Mouse (Mus musculus) heart, adult 2 months (tissue): ENCODE data around the gene Eefsec. TPM values are rescaled to one million over a fixed set of nuclear protein-coding genes. Genes with fewer than 3 reads are reported as not detected.

Experiments
- DNase-seq, 2 experiments: peaks; one replicate each; pipeline ENCODE4 v3.0.0; 2021
- H3K27ac ChIP-seq: fragments of 200-600 bp; 2 replicates; pipeline ENCODE4 v1.8.1; 2022
- H3K27me3 ChIP-seq: fragments of 200-500 bp; 2 replicates; pipeline ENCODE4 v1.6.1; 2012; ENCODE audit warnings: mild to moderate bottlenecking, low read length, inconsistent platforms, mixed read lengths; ENCODE audit not compliant: control insufficient read depth, insufficient read depth
- H3K36me3 ChIP-seq: fragments of 200-500 bp; 2 replicates; pipeline ENCODE4 v1.6.1; 2012; ENCODE audit warnings: low read length, inconsistent platforms; ENCODE audit not compliant: control insufficient read depth, insufficient read depth
- H3K4me1 ChIP-seq: fragments of 200-500 bp; 2 replicates; pipeline ENCODE4 v1.6.1; 2011; ENCODE audit warnings: low read length; ENCODE audit not compliant: control insufficient read depth, insufficient read depth
- H3K4me3 ChIP-seq: fragments of 200-600 bp; 2 replicates; pipeline ENCODE4 v1.8.1; 2022
- H3K79me2 ChIP-seq: fragments of 200-500 bp; replicated peaks from 2 replicates; pipeline ENCODE4 v1.6.1; 2012; ENCODE audit warnings: mild to moderate bottlenecking, inconsistent platforms, low read length, moderate library complexity, mixed read lengths; ENCODE audit not compliant: control insufficient read depth, insufficient read depth
- H3K9ac ChIP-seq: fragments of 200-500 bp; 2 replicates; pipeline ENCODE4 v1.6.1; 2012; ENCODE audit warnings: low read depth, mild to moderate bottlenecking, control low read depth, inconsistent platforms, low read length, mixed read lengths
- CTCF ChIP-seq: fragments of 200-600 bp; IDR thresholded peaks from 2 replicates; pipeline ENCODE4 v1.8.1; 2022; ENCODE audit warnings: antibody characterized with exemption, mild to moderate bottlenecking, moderate library complexity
- EP300 ChIP-seq: fragments of 200-500 bp; IDR thresholded peaks from 2 replicates; pipeline ENCODE4 v1.6.1; 2011; ENCODE audit warnings: low read depth, low read length, control low read depth; ENCODE audit not compliant: insufficient read depth
- POLR2A ChIP-seq: fragments of 200-500 bp; IDR thresholded peaks from 2 replicates; pipeline ENCODE4 v1.6.1; 2011; ENCODE audit warnings: mild to moderate bottlenecking, low read depth, low read length, control low read depth; ENCODE audit not compliant: insufficient read depth
- WGBS: fragments of 180-500 bp; shearing (Covaris S2); methylation state at CpG from one replicate; pipeline ENCODE4 v1.1.7; 2018; 5-methylcytosine and 5-hydroxymethylcytosine counted together
- intact Hi-C: fragments of 180-260 bp; cut with DNase I; formaldehyde crosslinking; loops from one replicate; pipeline ENCODE4 v1.15.1; 2025
- polyA plus RNA-seq: library from polyadenylated mRNA; depleted of rRNA; stranded (reverse); fragments of >200 nt; gene quantifications from 2 replicates; pipeline ENCODE4 v1.2.3, GENCODE M21; 2012
- total RNA-seq, 2 experiments: library from RNA; stranded (reverse); gene quantifications; 2 replicates each; pipeline ENCODE4 v1.2.3; 2021

Eefsec gene
- total and polyA plus RNA-seq, 3 experiments = 6.2 to 8.9 (median 6.6) TPM

DNA sequence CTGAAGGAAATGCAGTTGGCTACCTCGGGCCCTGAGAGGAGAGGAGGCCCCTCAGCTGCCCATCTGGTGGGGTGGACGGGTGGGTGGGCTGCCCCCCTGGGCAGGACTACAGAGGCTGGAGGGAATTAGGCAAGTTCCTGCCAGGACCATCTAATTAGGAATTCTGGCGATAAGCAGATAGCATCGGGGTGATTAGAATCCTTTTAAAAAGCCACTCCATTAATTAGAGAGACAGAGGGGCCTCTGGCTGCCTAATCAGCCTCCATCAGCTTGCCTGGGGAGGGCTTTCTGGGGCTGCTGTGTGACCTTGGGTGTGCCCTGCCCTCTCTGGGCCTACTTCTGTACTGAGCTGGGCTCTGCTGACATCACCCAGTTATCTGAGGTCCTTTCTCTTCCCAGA lies 227.2 kb downstream of the Eefsec start:
- Histone ChIP-seq H3K27ac (no peak overlapping the region), H3K9ac (no peak overlapping the region), H3K27me3 (no peaks in the 10 kb centered on the region), H3K4me3 (no peak overlapping the region), H3K79me2 (no peaks in the 10 kb centered on the region), H3K4me1 (no peaks in the 10 kb centered on the region), H3K36me3 (no peaks in the 10 kb centered on the region)
- DNase-seq = no peak
- 40% methylated on average over 4 of the region's 4 CpGs for WGBS
- TF ChIP-seq EP300 (no peak), CTCF (no peak), POLR2A (no peak)
- intact Hi-C loops = no loop called here

DNA sequence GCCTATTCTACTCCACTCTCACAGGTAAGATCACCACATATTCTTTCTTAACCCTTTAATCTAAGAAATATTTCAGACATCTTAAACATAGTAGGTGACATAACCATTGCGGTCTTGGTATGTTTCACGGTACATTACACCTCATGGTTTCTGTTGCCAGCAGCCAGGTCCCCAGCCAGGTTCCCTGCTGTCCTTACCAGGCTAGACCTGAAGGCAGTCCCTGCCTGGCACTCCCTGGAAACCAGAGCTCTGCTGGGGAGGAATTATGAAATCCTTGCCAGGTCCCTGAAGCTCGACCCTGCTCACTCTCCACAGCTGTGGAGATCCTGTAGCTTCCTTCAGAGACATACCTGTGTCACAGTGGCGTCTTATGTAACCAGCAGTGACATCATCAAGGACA lies 230.1 kb downstream of the Eefsec start:
- no peaks in the 10 kb centered on the region for H3K36me3 ChIP-seq
- no peak overlapping the region for H3K4me3 ChIP-seq
- WGBS = 75% methylated on average over 4 of the region's 4 CpGs
- no peak overlapping the region for H3K27ac ChIP-seq
- no peaks in the 10 kb centered on the region for H3K79me2 ChIP-seq
- DNase-seq = no peak
- intact Hi-C loops = no loop called here
- no peaks in the 10 kb centered on the region for H3K4me1 ChIP-seq
- TF ChIP-seq POLR2A = no peak
- H3K27me3 ChIP-seq = no peaks in the 10 kb centered on the region
- H3K9ac ChIP-seq = no peak overlapping the region

DNA sequence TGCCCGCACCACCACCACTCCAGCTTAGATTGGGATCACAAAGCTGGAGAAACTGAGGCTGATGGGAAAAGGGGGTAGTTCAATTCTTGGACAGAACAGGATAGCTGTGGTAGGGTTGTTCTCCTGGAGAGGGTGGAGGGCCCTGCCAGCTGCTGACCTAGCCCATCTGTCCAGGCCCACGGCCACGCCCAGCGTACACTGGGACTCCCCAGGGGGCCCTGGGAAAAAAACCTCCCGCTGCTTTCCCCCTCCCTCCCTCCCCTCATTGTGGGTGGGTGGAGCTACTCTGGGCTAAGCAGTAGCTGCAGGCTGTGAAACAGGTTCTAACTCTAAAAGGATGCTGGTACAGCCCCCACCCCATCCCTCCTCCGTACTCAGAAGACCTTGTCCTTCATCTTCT lies 230.5 kb downstream of the Eefsec start:
- Histone ChIP-seq H3K36me3 (no peaks in the 10 kb centered on the region), H3K79me2 (no peaks in the 10 kb centered on the region), H3K4me3 (no peak overlapping the region), H3K27ac (no peak overlapping the region), H3K27me3 (no peaks in the 10 kb centered on the region), H3K4me1 (no peaks in the 10 kb centered on the region), H3K9ac (no peak overlapping the region)
- intact Hi-C loops = no loop called here
- no peak for DNase-seq
- no peak for TF ChIP-seq EP300
- TF ChIP-seq CTCF = no peak
- no peak for TF ChIP-seq POLR2A
- 63% methylated on average over 6 of the region's 6 CpGs for WGBS

DNA sequence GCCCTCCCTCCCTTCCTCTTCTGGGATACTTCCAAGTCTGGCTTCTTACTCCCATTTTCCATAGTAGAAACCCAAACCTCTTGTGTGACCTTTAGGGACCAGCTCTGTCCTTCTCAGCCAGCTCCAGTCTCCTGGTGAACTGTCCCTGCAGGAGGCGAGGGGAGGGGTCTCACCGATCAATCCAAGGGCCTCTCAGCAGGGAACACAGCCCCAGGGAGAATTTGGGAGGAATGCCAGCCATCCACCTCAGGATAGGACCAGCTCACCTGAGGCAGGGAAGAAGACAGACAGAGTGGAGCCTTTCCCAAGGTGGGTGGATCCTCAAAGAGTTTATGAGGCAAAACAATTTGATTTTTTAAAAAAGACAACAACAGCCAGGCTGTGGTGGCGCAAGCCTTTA lies 236.2 kb downstream of the Eefsec start:
- H3K9ac ChIP-seq = no peak overlapping the region
- H3K79me2 ChIP-seq = no peaks in the 10 kb centered on the region
- H3K4me3 ChIP-seq = no peak overlapping the region
- H3K4me1 ChIP-seq = peaks cover 4% of the 10 kb centered on the region
- H3K27me3 ChIP-seq = no peaks in the 10 kb centered on the region
- 72% methylated on average over 3 of the region's 3 CpGs for WGBS
- intact Hi-C loops = no loop called here
- peaks cover 8% of the 10 kb centered on the region for H3K36me3 ChIP-seq
- H3K27ac ChIP-seq = no peak overlapping the region
- TF ChIP-seq CTCF (no peak), EP300 (no peak), POLR2A (no peak)
- no peak for DNase-seq

DNA sequence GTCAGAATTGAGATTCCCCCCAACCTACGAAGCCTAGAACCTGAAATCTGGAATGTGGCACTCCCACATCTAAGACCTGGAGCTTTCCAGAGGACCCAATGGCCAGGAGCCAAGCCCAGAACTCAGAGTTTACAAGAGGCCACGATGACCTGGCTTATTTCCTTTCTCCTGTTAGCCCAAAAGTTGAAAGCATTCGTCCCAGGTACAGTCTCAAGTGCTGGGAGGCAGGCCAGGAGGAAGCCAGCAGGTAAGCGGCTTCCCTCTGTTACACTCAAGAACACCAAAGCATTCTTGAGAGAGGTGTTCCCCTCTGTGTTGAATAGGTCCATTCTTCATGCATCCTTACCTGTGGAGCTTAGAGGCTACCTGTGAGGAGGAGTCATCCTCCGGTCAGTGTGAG lies 236.9 kb downstream of the Eefsec start:
- Histone ChIP-seq H3K4me3 (no peak overlapping the region), H3K36me3 (peaks cover 10% of the 10 kb centered on the region), H3K27ac (no peak overlapping the region), H3K79me2 (no peaks in the 10 kb centered on the region), H3K9ac (no peak overlapping the region), H3K4me1 (peaks cover 7% of the 10 kb centered on the region), H3K27me3 (0 out of 2 replicates have a peak, but pooled peaks cover under 1% of the 10 kb centered on the region)
- intact Hi-C loops = no loop called here
- 73% methylated on average over 5 of the region's 5 CpGs for WGBS
- TF ChIP-seq EP300 = no peak
- TF ChIP-seq CTCF = no peak
- no peak for TF ChIP-seq POLR2A
- no peak for DNase-seq

DNA sequence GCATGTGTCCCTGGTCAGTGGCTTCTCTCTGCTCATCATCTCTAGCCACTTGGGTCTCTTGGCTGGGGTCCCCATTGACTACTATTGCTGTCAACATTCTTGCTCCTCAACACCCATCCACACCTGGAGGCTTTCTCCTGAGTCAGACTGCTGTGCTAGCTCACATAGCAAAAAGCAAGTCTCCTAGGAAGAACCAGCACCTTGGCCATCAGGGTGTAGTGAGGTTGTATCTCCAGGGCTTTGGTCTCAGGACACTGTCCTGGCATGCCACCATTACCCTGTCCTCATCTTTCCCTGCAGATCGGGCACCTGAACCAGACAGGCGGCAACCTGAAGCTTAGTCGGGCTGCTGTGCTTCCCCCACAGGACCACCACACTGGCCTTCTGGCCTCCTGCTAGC lies 238.0 kb downstream of the Eefsec start:
- Histone ChIP-seq H3K27ac (no peak overlapping the region), H3K9ac (no peak overlapping the region), H3K27me3 (0 out of 2 replicates have a peak, but pooled peaks cover 2% of the 10 kb centered on the region), H3K4me3 (no peak overlapping the region), H3K36me3 (peaks cover 10% of the 10 kb centered on the region), H3K4me1 (peaks cover 7% of the 10 kb centered on the region), H3K79me2 (no peaks in the 10 kb centered on the region)
- 83% methylated on average over 3 of the region's 3 CpGs for WGBS
- TF ChIP-seq CTCF = no peak
- no peak for TF ChIP-seq EP300
- no peak for TF ChIP-seq POLR2A
- DNase-seq = no peak
- intact Hi-C loops = no loop called here
